Mouse (Mus musculus) testis, adult 2 months (tissue): ENCODE results near the gene Tfe3. TPM values are rescaled to one million over a fixed set of nuclear protein-coding genes. Genes with fewer than 3 reads are reported as not detected.
"Not testable (repeated sequence)": the region's sequence is repeated elsewhere in the genome, so short reads cannot be mapped to it uniquely, and the experiment has no call there.

ENCODE experiments used
- H3K27ac ChIP-seq: fragments of 200-500 bp; 2 replicates; pipeline ENCODE4 v1.5.1; 2012; ENCODE audit warnings: low read depth, low read length; ENCODE audit not compliant: control insufficient read depth, insufficient read depth
- H3K27me3 ChIP-seq: fragments of 200-500 bp; 2 replicates; pipeline ENCODE4 v1.6.1; 2012; ENCODE audit warnings: mild to moderate bottlenecking, low read length, moderate library complexity; ENCODE audit not compliant: control insufficient read depth, insufficient read depth
- H3K36me3 ChIP-seq: fragments of 200-500 bp; 2 replicates; pipeline ENCODE4 v1.6.1; 2012; ENCODE audit warnings: mild to moderate bottlenecking, low read length; ENCODE audit not compliant: control insufficient read depth, insufficient read depth
- H3K4me1 ChIP-seq: fragments of 200-500 bp; 2 replicates; pipeline ENCODE4 v1.6.1; 2012; ENCODE audit warnings: low read length; ENCODE audit not compliant: control insufficient read depth, insufficient read depth
- H3K4me3 ChIP-seq: fragments of 200-500 bp; 2 replicates; pipeline ENCODE4 v1.5.1; 2012; ENCODE audit warnings: low read depth, mild to moderate bottlenecking, low read length, moderate library complexity, mixed read lengths; ENCODE audit not compliant: control insufficient read depth
- CTCF ChIP-seq: fragments of 200-500 bp; IDR thresholded peaks from 2 replicates; pipeline ENCODE4 v1.5.1; 2012; ENCODE audit warnings: low read depth, mild to moderate bottlenecking, inconsistent platforms, low read length, moderate library complexity; ENCODE audit not compliant: control insufficient read depth, insufficient read depth, insufficient replicate concordance
- POLR2A ChIP-seq: fragments of 200-500 bp; IDR thresholded peaks from 2 replicates; pipeline ENCODE4 v1.6.1; 2012; ENCODE audit warnings: low read depth, mild to moderate bottlenecking, inconsistent platforms, low read length, moderate library complexity; ENCODE audit not compliant: control insufficient read depth
- polyA plus RNA-seq: library from polyadenylated mRNA; depleted of rRNA; stranded (reverse); fragments of >200 nt; gene quantifications from 2 replicates; pipeline ENCODE4 v1.2.3, GENCODE M21; 2012

The Tfe3 gene
- polyA plus RNA-seq, 1 experiment = 14.2 TPM

DNA sequence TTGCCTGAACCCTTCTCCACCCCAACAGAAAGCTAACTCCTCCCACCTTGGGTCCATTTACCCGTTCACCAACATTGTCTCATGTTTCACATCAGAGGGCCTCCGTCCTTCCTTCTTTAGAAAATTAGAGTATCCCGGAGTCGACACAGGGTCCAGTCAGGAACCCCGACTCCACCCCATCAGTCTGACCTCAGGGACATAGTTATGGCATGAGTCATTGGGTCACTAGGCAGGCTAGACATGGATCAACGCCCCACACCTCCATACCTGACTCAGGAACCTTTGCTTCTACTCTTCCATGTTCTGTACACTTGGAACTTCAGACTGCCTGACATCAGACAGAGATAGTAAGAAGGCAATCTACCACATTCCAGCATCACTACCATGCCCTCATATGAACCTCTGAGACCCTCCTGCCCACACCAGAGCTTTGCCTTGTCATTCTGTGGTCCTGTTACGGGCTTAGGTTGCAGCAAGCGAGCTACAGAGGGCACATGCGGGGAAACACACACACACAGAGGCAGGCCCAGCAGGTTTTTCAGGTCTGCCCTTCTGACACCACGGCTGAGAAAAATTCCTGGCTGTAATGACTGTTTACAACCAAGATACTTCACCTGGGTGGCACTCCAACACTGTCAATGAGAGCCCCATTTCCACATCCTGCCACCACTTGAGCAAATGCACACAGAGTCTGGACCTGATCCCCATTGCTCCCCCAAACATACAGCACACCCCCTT lies 22.1 kb upstream of the Tfe3 start:
- Histone ChIP-seq H3K27ac (no peak overlapping the region), H3K4me3 (no peak overlapping the region), H3K36me3 (no peaks in the 10 kb centered on the region), H3K27me3 (no peaks in the 10 kb centered on the region), H3K4me1 (no peaks in the 10 kb centered on the region)
- no peak for TF ChIP-seq CTCF

GRCm38 (mm10) chrX:7741103-7741502 lies 21.3 kb upstream of the Tfe3 start:
- Histone ChIP-seq H3K27ac (no peak overlapping the region), H3K4me3 (no peak overlapping the region), H3K4me1 (no peaks in the 10 kb centered on the region), H3K27me3 (no peaks in the 10 kb centered on the region), H3K36me3 (no peaks in the 10 kb centered on the region)
- TF ChIP-seq POLR2A (no peak), CTCF (no peak)

DNA sequence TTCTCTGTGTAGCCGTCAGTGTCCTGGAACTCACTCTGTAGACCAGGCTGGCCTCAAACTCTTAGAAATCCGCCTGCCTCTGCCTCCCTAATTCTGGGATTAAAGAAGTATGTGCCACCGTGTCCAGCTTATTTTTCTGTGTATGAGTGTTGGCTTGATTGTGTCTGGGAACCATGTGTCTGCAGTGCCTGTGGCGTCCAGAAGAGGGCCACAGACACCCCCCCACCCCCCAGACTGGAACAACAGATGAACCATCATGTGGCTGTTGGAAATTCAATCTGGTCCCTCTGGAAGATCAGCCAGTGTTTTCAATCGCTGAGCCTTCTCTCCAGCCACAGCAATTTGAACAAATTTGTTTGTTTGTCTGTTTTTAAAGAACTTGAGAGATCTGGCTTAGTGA lies 18.9 kb upstream of the Tfe3 start:
- Histone ChIP-seq H3K27me3 (no peaks in the 10 kb centered on the region), H3K27ac (no peak overlapping the region), H3K36me3 (no peaks in the 10 kb centered on the region), H3K4me3 (no peak overlapping the region), H3K4me1 (no peaks in the 10 kb centered on the region)
- no peak for TF ChIP-seq CTCF
- no peak for TF ChIP-seq POLR2A

DNA sequence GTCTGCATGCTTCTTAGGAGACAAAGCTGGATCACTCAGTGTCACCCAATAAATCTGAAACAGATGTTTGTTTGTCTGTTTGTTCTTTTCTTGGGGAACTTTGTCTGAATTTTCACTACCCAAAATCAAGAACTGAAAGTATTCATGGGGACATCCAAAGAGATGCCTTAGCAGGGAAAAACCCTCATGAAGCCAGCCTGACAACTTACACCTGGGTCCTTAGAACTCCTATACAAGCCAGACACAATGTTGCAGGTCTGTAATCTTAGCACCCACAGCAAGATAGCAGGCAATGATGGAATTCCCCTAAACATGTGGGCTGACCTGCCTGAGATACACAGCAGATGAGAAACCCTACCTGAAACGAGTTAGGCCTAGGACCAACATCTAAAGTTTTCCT lies 17.4 kb upstream of the Tfe3 start:
- Histone ChIP-seq H3K27me3 (no peaks in the 10 kb centered on the region), H3K4me3 (no peak overlapping the region), H3K36me3 (no peaks in the 10 kb centered on the region), H3K4me1 (no peaks in the 10 kb centered on the region), H3K27ac (no peak overlapping the region)
- no peak for TF ChIP-seq POLR2A
- TF ChIP-seq CTCF = no peak

GRCm38 (mm10) chrX:7745429-7745828 lies 16.9 kb upstream of the Tfe3 start:
- H3K27ac ChIP-seq = no peak overlapping the region
- no peaks in the 10 kb centered on the region for H3K27me3 ChIP-seq
- no peak overlapping the region for H3K4me3 ChIP-seq
- TF ChIP-seq POLR2A (no peak), CTCF (no peak)
- no peaks in the 10 kb centered on the region for H3K36me3 ChIP-seq
- 0 out of 2 replicates have a peak, but pooled peaks cover 2% of the 10 kb centered on the region for H3K4me1 ChIP-seq

DNA sequence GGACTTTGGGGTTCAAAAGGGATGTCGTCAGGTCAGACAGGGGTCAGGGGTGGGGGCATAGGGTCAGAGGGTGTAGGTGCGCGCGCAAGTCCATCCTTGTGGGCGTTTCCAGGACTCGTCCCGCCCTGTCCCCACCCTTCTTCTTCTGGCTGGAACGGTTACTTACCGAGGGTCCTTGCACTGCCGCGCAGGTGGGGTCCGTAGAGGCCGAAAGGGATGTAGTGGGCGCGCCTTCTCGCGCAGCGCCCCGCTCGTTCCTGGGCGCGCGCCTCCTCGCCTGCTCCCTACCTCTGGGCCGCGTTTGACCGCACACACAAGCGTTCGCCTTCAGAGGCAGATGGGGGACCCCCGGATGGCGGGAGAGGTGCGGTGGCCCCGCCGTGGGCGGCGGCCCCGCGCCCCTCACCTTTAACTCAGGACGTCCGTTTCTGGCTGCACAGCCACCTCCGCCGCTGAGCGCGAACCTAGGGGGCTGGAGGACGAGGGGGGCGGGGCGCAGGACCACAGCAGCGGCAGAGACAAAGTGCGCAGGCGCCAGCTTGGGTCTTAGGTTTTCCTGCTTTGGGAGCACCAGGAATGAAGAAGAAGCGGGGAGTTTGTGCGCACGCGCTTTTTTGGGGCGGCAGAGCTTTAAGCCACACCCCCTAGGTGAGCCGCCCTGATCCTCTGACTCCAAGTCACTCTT lies 11.8 kb upstream of the Tfe3 start, which contains the start of gene Ccdc120:
TSS of gene Ccdc120 (minus strand) at position 474 of the 685 bp plus-strand sequence.
- Histone ChIP-seq H3K36me3 (no peaks in the 10 kb centered on the region), H3K27ac (no peak within 1 kb of the TSS), H3K27me3 (no peaks in the 10 kb centered on the region), H3K4me1 (0 out of 2 replicates have a peak, but pooled peaks cover 2% of the 10 kb centered on the region), H3K4me3 (peak within 1 kb of the TSS; percentile 82)
- TF ChIP-seq POLR2A = no peak
- TF ChIP-seq CTCF = no peak

DNA sequence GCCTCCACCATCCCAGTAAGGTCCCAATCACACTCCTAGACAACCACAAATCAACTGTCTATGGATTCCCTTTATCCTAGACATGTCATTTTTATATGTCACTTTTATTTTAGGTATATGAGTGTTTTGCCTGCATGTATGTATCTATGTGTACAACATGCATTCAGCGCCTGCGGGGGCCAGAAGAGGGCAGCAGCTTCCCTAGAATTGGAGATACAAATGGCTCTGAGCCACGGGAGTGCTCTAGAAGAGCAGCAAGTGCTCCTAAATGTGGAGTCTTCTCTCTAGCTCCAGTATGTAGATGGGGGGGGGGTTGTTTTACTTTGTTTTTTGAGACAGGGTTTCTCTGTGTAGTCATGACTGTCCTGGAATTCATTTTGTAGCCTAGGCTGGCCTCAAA lies 8.7 kb upstream of the Tfe3 start:
- H3K4me1 ChIP-seq, H3K36me3 ChIP-seq, H3K27me3 ChIP-seq, H3K27ac ChIP-seq, H3K4me3 ChIP-seq: not testable (repeated sequence)
